Mouse (Mus musculus) heart, postnatal 0 days (tissue): ENCODE data around the gene Ybx2. TPM values are rescaled to one million over a fixed set of nuclear protein-coding genes. Genes with fewer than 3 reads are reported as not detected.
A peak's percentile ranks its signal among the peaks of the same experiment; 100 is the strongest.

Experiments
- ATAC-seq: fragments of 200-750 bp; cut with Nextera tagmentation; 2 replicates; pipeline ENCODE4 v1.8.0; 2017; ENCODE audit warnings: low read depth, moderate number of reproducible peaks, moderate library complexity; ENCODE audit not compliant: insufficient read depth
- DNase-seq: peaks from one replicate; pipeline ENCODE4 v3.0.0-alpha.2; 2016; ENCODE audit warnings: low spot score
- H3K27ac ChIP-seq: fragments of 300-500 bp; sonication (generic); 2 replicates; pipeline ENCODE4 v1.5.1; 2014; ENCODE audit warnings: low read depth, mild to moderate bottlenecking
- H3K27me3 ChIP-seq: fragments of 300-500 bp; sonication (generic); 2 replicates; pipeline ENCODE4 v1.6.1; 2014; ENCODE audit warnings: low read length, mixed read lengths; ENCODE audit not compliant: control insufficient read depth, insufficient read depth
- H3K36me3 ChIP-seq: fragments of 300-500 bp; sonication (generic); replicated peaks from 2 replicates; pipeline ENCODE4 v1.6.1; 2014; ENCODE audit warnings: low read length, mixed read lengths; ENCODE audit not compliant: control insufficient read depth, insufficient read depth
- H3K4me1 ChIP-seq: fragments of 300-500 bp; sonication (generic); 2 replicates; pipeline ENCODE4 v1.6.1; 2014; ENCODE audit warnings: antibody characterized with exemption; ENCODE audit not compliant: control insufficient read depth, insufficient read depth
- H3K4me2 ChIP-seq: fragments of 300-500 bp; sonication (generic); 2 replicates; pipeline ENCODE4 v1.6.1; 2014; ENCODE audit warnings: low read depth, mild to moderate bottlenecking, low read length, moderate library complexity
- H3K4me3 ChIP-seq: fragments of 300-500 bp; sonication (generic); 2 replicates; pipeline ENCODE4 v1.5.1; 2014; ENCODE audit warnings: low read depth, low read length
- H3K9ac ChIP-seq: fragments of 300-500 bp; sonication (generic); replicated peaks from 2 replicates; pipeline ENCODE4 v1.6.1; 2014; ENCODE audit warnings: low read depth, low read length, mixed read lengths
- H3K9me3 ChIP-seq: fragments of 300-500 bp; sonication (generic); replicated peaks from 2 replicates; pipeline ENCODE4 v1.6.1; 2016; ENCODE audit warnings: low read length; ENCODE audit not compliant: control insufficient read depth
- CTCF ChIP-seq: IDR thresholded peaks from 2 replicates; pipeline ENCODE4 v1.5.1; 2016; ENCODE audit warnings: antibody characterized with exemption, control low read depth, low read depth
- EP300 ChIP-seq: IDR thresholded peaks from 2 replicates; pipeline ENCODE4 v1.6.1; 2016; ENCODE audit warnings: antibody characterized with exemption, low read depth
- WGBS: fragments of 180-500 bp; shearing (Covaris S2); extraction: QIAGEN DNeasy Blood & Tissue Kit; methylation state at CpG from one replicate; pipeline ENCODE4 v1.1.7; 2014; 5-methylcytosine and 5-hydroxymethylcytosine counted together
- polyA plus RNA-seq: library from polyadenylated mRNA; unstranded; fragments of >200 nt; fragmentation: Nextera tagmentation; extraction: Ambion mirVana; gene quantifications from 2 replicates; pipeline ENCODE4 v1.2.1, GENCODE M21; 2015
- total RNA-seq: library from RNA; depleted of rRNA; stranded (reverse); fragments of >200 nt; gene quantifications from 2 replicates; pipeline ENCODE4 v1.2.3, GENCODE M21; 2014; ENCODE audit warnings: low replicate concordance; rRNA removed

Ybx2 gene
- total RNA-seq: 16.0 and 25.6 TPM in 2 replicates
- 4.9 and 7.9 TPM in 2 replicates for polyA plus RNA-seq

GRCm38 (mm10) chr11:69935137-69935879 is at the start of gene Ybx2:
TSS of gene Ybx2 (plus strand) at chr11:69935796.
- 3% methylated on average over 48 of the region's 62 CpGs for WGBS
- peak within 1 kb of the TSS; percentile 92 for H3K4me2 ChIP-seq
- H3K9me3 ChIP-seq: no peaks in the 10 kb centered on the region
- ATAC-seq: peak; percentile 80
- H3K36me3 ChIP-seq: no peaks in the 10 kb centered on the region
- peaks cover 30% of the 10 kb centered on the region for H3K4me1 ChIP-seq
- peak within 1 kb of the TSS; percentile 51 for H3K9ac ChIP-seq
- TF ChIP-seq CTCF (no peak), EP300 (no peak; the same call in 1 of the 2 replicates)
- peak within 1 kb of the TSS; percentile 88 for H3K27ac ChIP-seq
- DNase-seq: peak; percentile 82
- H3K27me3 ChIP-seq: peaks cover 8% of the 10 kb centered on the region
- peak within 1 kb of the TSS; percentile 57 for H3K4me3 ChIP-seq

GRCm38 (mm10) chr11:69886907-69887635 is 48.5 kb upstream of the Ybx2 start:
- no peak overlapping the region for H3K9ac ChIP-seq
- peaks cover 17% of the 10 kb centered on the region; the same call in 1 of the 2 replicates for H3K27me3 ChIP-seq
- 50% methylated on average over 8 of the region's 8 CpGs for WGBS
- H3K4me1 ChIP-seq: peaks cover 12% of the 10 kb centered on the region
- DNase-seq: no peak
- no peak overlapping the region for H3K4me3 ChIP-seq
- TF ChIP-seq EP300 (no peak), CTCF (peak; percentile 51)
- H3K9me3 ChIP-seq: no peaks in the 10 kb centered on the region
- ATAC-seq: no peak
- no peak overlapping the region for H3K4me2 ChIP-seq
- no peak overlapping the region for H3K27ac ChIP-seq
- H3K36me3 ChIP-seq: no peaks in the 10 kb centered on the region

GRCm38 (mm10) chr11:69891482-69891881 is 44.1 kb upstream of the Ybx2 start:
- no peak overlapping the region for H3K4me2 ChIP-seq
- TF ChIP-seq EP300 (no peak), CTCF (no peak)
- H3K27me3 ChIP-seq: peaks cover 17% of the 10 kb centered on the region; the same call in 1 of the 2 replicates
- DNase-seq: peak; percentile 76
- no peaks in the 10 kb centered on the region for H3K36me3 ChIP-seq
- no peaks in the 10 kb centered on the region for H3K9me3 ChIP-seq
- WGBS: 13% methylated on average over 4 of the region's 4 CpGs
- no peak overlapping the region for H3K4me3 ChIP-seq
- H3K9ac ChIP-seq: no peak overlapping the region
- H3K27ac ChIP-seq: no peak overlapping the region
- peaks cover 12% of the 10 kb centered on the region for H3K4me1 ChIP-seq
- ATAC-seq: peak; percentile 69

GRCm38 (mm10) chr11:69894671-69895070 is 40.9 kb upstream of the Ybx2 start:
- H3K4me1 ChIP-seq: peaks cover 12% of the 10 kb centered on the region
- H3K9ac ChIP-seq: no peak overlapping the region
- DNase-seq (no peak), ATAC-seq (no peak)
- H3K4me2 ChIP-seq: no peak overlapping the region
- peaks cover 11% of the 10 kb centered on the region; the same call in 1 of the 2 replicates for H3K27me3 ChIP-seq
- H3K9me3 ChIP-seq: no peaks in the 10 kb centered on the region
- WGBS: 60% methylated on average over 5 of the region's 5 CpGs
- peak overlapping the region; percentile 40; the same call in 1 of the 2 replicates for H3K27ac ChIP-seq
- TF ChIP-seq EP300: no peak
- no peak for TF ChIP-seq CTCF
- no peaks in the 10 kb centered on the region for H3K36me3 ChIP-seq
- H3K4me3 ChIP-seq: no peak overlapping the region; the same call in 1 of the 2 replicates

- peaks cover 8% of the 10 kb centered on the region; the same call in 1 of the 2 replicates for H3K27me3 ChIP-seq
- no peaks in the 10 kb centered on the region for H3K36me3 ChIP-seq
- H3K4me1 ChIP-seq: peaks cover 18% of the 10 kb centered on the region
- WGBS: 66% methylated on average over 4 of the region's 4 CpGs
- H3K27ac ChIP-seq: peak within 1 kb of the TSS; percentile 40; the same call in 1 of the 2 replicates
- no peak for ATAC-seq
- TF ChIP-seq CTCF: no peak
- TF ChIP-seq EP300: no peak
- no peak within 1 kb of the TSS; the same call in 1 of the 2 replicates for H3K4me3 ChIP-seq
- H3K4me2 ChIP-seq: no peak within 1 kb of the TSS
- DNase-seq: no peak
- no peak within 1 kb of the TSS for H3K9ac ChIP-seq
- H3K9me3 ChIP-seq: no peaks in the 10 kb centered on the region
Observed at GRCm38 (mm10) chr11:69895291-69895690, 40.3 kb upstream of the Ybx2 start, which contains the start of gene Acap1. TSS of gene Acap1 (minus strand) at chr11:69895539.
